Mouse (Mus musculus): ENCODE results near the gene Olfr374. TPM values are rescaled to one million over a fixed set of nuclear protein-coding genes. Genes with fewer than 3 reads are reported as not detected.

Olfr374 gene
- 0.38 TPM for total RNA-seq (2023)

DNA sequence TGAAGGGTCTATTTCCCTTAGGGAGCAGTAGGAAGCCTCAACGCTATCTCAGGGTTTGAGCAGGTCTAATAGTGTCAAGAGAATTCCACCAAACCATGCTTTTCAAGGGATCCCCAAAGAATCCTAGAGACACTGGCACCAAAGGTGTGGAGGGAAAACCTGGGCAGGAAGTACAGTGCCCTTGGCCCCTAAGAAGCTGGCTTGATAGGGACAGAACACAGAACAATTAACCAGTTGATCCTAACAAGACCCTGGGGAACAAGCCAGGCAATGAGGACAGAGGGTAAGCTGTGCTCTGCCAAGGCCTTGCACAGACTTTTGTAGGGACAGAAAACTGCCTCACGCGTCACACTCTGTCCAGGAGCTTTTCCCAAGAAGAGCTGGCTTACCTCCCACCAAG lies at the start of gene Olfr374:
Gene Olfr374 (plus strand): TSS at position 301 of the 400 bp plus-strand sequence.

GRCm38 (mm10) chr8:72082877-72083276 lies 24.0 kb upstream of the Olfr374 start, which contains the start of gene Olfr373:
Olfr373 (plus strand) TSS chr8:72083177.

GRCm38 (mm10) chr8:72134756-72135445 lies 28.1 kb downstream of the Olfr374 start, which contains the start of gene Tpm4:
Tpm4 (plus strand) TSS chr8:72134975.

GRCm38 (mm10) chr8:72160707-72161697 lies 54.2 kb downstream of the Olfr374 start, which contains the start of gene Rab8a:
Rab8a (plus strand) TSS chr8:72161200.

Other genes starting within 250 kb of the Olfr374 start
- 11.5 TPM for gene Zfp709, start 225.0 kb upstream of the Olfr374 start, total RNA-seq (2023)
- 5.5 TPM for gene Zfp882, start 198.4 kb upstream of the Olfr374 start, total RNA-seq (2023)
- 8.0 TPM for gene Zfp617, start 198.4 kb upstream of the Olfr374 start, total RNA-seq (2023)
- 8.1 TPM for gene Zfp961, start 156.0 kb upstream of the Olfr374 start, total RNA-seq (2023)
- 12.9 TPM for gene Cyp4f18, start 97.4 kb upstream of the Olfr374 start, total RNA-seq (2023)
- gene Olfr372, start 65.8 kb upstream of the Olfr374 start, total RNA-seq (2023) = not detected
- gene Olfr373, start 23.9 kb upstream of the Olfr374 start, total RNA-seq (2023) = 0.21 TPM
- 151 TPM for gene Tpm4, start 27.9 kb downstream of the Olfr374 start, total RNA-seq (2023)
- gene Rab8a, start 54.2 kb downstream of the Olfr374 start, total RNA-seq (2023) = 122 TPM
- 13.5 TPM for gene Hsh2d, start 82.6 kb downstream of the Olfr374 start, total RNA-seq (2023)
- 1.2 TPM for gene Cib3, start 105.8 kb downstream of the Olfr374 start, total RNA-seq (2023)
- not detected for gene Gm11034, start 106.6 kb downstream of the Olfr374 start, total RNA-seq (2023)
- gene Fam32a, start 112.7 kb downstream of the Olfr374 start, total RNA-seq (2023) = 61.6 TPM
- gene Ap1m1, start 133.0 kb downstream of the Olfr374 start, total RNA-seq (2023) = 114 TPM
- gene Gm10282, start 198.2 kb downstream of the Olfr374 start, total RNA-seq (2023) = 8.9 TPM
- 1,951 TPM for gene Klf2, start 212.0 kb downstream of the Olfr374 start, total RNA-seq (2023)